Mouse (Mus musculus) neural tube, embryonic 12.5 days (tissue): ENCODE measurements at regions not wholly inside any gene's neighbourhood (a gene's known extent, or its start where the extent isn't known, plus 50 kb on each side); places are given as distances from the start of the nearest gene placed in this dataset.

Source experiments
- ATAC-seq: fragments of 200-750 bp; cut with Nextera tagmentation; 2 replicates; pipeline ENCODE4 v1.8.0; 2017; ENCODE audit warnings: low read depth, mild to moderate bottlenecking, moderate TSS enrichment, moderate library complexity; ENCODE audit not compliant: low FRiP score
- H3K27ac ChIP-seq: fragments of 300-500 bp; sonication (generic); 2 replicates; pipeline ENCODE4 v1.5.1; 2016
- H3K27me3 ChIP-seq: fragments of 300-500 bp; sonication (generic); replicated peaks from 2 replicates; pipeline ENCODE4 v1.6.1; 2016; ENCODE audit warnings: mild to moderate bottlenecking
- H3K36me3 ChIP-seq: fragments of 300-500 bp; sonication (generic); 2 replicates; pipeline ENCODE4 v1.6.1; 2016; ENCODE audit warnings: mild to moderate bottlenecking
- H3K4me1 ChIP-seq: fragments of 300-500 bp; sonication (generic); 2 replicates; pipeline ENCODE4 v1.6.1; 2016
- H3K4me2 ChIP-seq: fragments of 300-500 bp; sonication (generic); replicated peaks from 2 replicates; pipeline ENCODE4 v1.6.1; 2016; ENCODE audit warnings: mild to moderate bottlenecking
- H3K4me3 ChIP-seq: fragments of 300-500 bp; sonication (generic); 2 replicates; pipeline ENCODE4 v1.5.1; 2016
- H3K9ac ChIP-seq: fragments of 300-500 bp; sonication (generic); 2 replicates; pipeline ENCODE4 v1.6.1; 2016; ENCODE audit warnings: mild to moderate bottlenecking
- H3K9me3 ChIP-seq: fragments of 300-500 bp; sonication (generic); 2 replicates; pipeline ENCODE4 v1.6.1; 2016; ENCODE audit warnings: mild to moderate bottlenecking
- WGBS: fragments of 180-500 bp; shearing (Covaris S2); methylation state at CpG from one replicate; pipeline ENCODE4 v1.1.7; 2016; 5-methylcytosine and 5-hydroxymethylcytosine counted together

GRCm38 (mm10) chr15:6065100-6065499, 234.5 kb upstream of the Dab2 start:
- Histone ChIP-seq H3K9ac (no peak overlapping the region), H3K4me3 (no peak overlapping the region), H3K27me3 (no peaks in the 10 kb centered on the region), H3K4me1 (no peaks in the 10 kb centered on the region), H3K9me3 (no peaks in the 10 kb centered on the region), H3K36me3 (no peaks in the 10 kb centered on the region), H3K4me2 (no peak overlapping the region), H3K27ac (no peak overlapping the region)
- no peak for ATAC-seq
- WGBS: 92% methylated on average over 3 of the region's 3 CpGs

DNA sequence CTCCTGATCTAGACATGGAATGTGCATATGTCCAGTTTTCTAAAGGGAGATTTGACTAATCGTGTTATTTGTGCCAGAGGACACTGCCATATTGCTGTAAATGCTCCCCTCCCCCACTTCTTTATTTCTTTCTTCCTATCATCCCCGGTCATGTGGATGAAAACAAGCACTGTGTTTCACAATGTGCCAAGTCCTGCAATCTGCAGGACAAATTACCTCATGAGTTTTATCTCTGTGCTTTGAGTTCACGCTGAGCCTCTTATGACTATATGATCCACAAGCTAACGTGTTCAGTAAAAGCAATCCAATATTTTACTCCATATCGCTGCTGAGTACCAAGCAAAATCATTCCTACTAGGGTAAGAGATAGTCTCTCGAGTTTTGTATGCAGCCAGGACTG, 232.2 kb upstream of the Dab2 start:
- no peak overlapping the region for H3K4me2 ChIP-seq
- WGBS: 85% methylated on average over 6 of the region's 6 CpGs
- no peak overlapping the region for H3K27ac ChIP-seq
- H3K36me3 ChIP-seq: no peaks in the 10 kb centered on the region
- no peaks in the 10 kb centered on the region for H3K9me3 ChIP-seq
- no peak overlapping the region for H3K4me3 ChIP-seq
- H3K4me1 ChIP-seq: no peaks in the 10 kb centered on the region
- no peaks in the 10 kb centered on the region for H3K27me3 ChIP-seq
- H3K9ac ChIP-seq: no peak overlapping the region
- no peak for ATAC-seq

DNA sequence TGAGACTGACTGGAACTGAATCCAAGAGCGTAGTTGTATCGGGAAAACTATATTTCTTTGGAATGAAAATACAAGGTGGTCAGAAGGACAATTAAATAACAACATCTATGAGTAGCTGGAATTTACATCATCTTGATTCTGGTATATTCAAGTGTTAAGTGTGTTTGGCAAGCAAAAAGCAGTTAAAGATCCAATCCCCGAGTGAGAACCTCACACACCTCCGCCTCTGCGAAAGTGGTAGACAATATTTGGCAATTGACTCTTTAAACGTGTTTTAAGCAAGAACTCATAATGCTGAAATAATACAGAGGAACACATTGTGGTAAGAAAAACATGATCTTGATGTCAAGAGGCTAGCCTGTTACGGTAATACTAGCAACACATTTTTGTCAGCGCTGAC, 231.2 kb upstream of the Dab2 start:
- Histone ChIP-seq H3K9ac (no peak overlapping the region), H3K27ac (no peak overlapping the region), H3K27me3 (no peaks in the 10 kb centered on the region), H3K9me3 (no peaks in the 10 kb centered on the region), H3K36me3 (no peaks in the 10 kb centered on the region), H3K4me3 (no peak overlapping the region), H3K4me1 (no peaks in the 10 kb centered on the region), H3K4me2 (no peak overlapping the region)
- ATAC-seq: no peak
- 93% methylated on average over 8 of the region's 8 CpGs for WGBS

DNA sequence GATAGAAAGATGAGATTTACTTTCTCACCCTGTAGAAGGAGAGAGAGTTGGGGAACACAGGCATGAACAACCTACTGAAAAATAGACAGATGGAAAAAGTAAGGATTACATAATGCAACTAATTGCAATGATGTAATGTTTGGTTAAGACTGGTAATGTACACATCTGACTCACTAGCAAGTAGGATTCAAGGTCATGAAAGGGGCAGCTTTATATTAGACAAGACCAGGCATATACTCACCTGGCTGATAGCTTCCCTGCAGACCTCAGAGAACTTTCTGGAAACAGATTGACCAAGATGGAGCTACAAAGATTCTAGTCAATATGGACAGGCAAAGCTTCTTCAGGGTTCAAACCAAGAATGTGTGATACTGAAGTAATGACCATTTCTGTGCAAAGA, 227.7 kb upstream of the Dab2 start:
- Histone ChIP-seq H3K9ac (no peak overlapping the region), H3K36me3 (no peaks in the 10 kb centered on the region), H3K27ac (no peak overlapping the region), H3K4me2 (no peak overlapping the region), H3K27me3 (no peaks in the 10 kb centered on the region), H3K4me3 (no peak overlapping the region), H3K4me1 (no peaks in the 10 kb centered on the region), H3K9me3 (no peaks in the 10 kb centered on the region)
- no peak for ATAC-seq

DNA sequence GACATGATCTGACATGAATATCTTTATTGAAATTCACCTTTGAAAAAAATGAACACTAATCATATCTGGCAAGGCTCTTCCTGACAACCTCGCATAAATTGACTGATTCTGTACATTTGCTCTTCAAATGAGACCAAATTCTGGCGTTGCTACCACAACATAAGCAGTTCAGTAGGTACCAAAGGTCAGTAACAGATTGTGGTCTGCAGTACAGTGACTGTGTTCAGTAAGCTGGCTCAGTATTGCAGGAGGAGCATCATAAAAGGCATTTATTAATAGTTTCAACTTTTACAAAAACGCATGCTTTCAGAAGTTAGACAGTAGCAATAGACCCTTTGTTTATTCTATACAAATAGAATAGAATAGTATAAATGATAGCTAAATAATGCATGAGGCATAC, 226.7 kb upstream of the Dab2 start:
- no peak overlapping the region for H3K4me3 ChIP-seq
- ATAC-seq: no peak
- no peak overlapping the region for H3K27ac ChIP-seq
- H3K4me2 ChIP-seq: no peak overlapping the region
- H3K4me1 ChIP-seq: no peaks in the 10 kb centered on the region
- H3K9me3 ChIP-seq: no peaks in the 10 kb centered on the region
- no peaks in the 10 kb centered on the region for H3K27me3 ChIP-seq
- no peaks in the 10 kb centered on the region for H3K36me3 ChIP-seq
- no peak overlapping the region for H3K9ac ChIP-seq
- 84% methylated on average over 3 of the region's 3 CpGs for WGBS

DNA sequence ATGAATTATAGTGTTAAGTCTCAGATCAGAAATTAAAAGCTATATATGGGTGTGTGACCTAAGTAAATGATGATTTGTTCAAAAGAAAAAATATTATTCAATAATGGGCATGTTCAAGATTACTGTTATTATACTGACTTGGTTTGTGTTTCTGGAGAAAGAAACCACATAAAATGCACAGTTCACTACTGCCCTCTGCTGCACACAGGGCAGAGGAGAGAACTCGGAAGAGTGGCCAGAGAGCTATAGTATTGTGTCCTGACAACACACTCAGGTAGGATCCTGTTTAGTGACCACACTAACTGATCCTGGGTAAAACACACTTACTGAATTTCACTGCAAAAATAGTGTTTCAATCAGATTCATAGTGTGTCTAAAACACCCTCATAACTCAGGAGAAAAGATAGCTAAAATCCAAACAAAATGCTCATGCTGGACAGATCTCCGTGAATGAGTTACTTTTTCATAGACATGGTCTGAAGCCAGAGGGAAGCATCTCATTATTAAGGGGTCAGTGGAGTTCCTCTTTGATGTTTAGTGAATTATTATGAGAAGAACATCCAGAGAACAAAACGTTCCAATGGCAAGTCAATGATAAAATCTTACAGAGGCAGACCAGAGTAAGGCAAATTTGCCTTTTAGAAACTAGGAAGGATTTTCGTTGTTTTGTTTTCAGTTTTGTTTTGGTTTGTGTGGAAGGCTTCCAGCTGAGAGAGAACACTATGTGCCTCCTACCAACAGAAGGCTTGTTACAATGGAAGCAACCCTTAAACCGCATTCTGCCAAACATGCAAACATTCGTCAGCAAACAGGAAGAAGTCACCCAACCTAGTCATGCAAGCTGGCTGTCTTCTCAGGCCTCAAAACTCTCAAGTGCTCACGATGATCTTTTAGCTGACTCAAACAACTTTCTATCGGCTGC, 218.6 kb upstream of the Dab2 start:
- no peak overlapping the region for H3K9ac ChIP-seq
- no peak overlapping the region for H3K4me3 ChIP-seq
- no peaks in the 10 kb centered on the region for H3K36me3 ChIP-seq
- no peaks in the 10 kb centered on the region for H3K4me1 ChIP-seq
- no peaks in the 10 kb centered on the region for H3K9me3 ChIP-seq
- H3K27me3 ChIP-seq: no peaks in the 10 kb centered on the region
- WGBS: 50% methylated on average over 8 of the region's 8 CpGs
- H3K27ac ChIP-seq: no peak overlapping the region
- no peak overlapping the region for H3K4me2 ChIP-seq
- peak; percentile 53; the same call in 1 of the 2 replicates for ATAC-seq

GRCm38 (mm10) chr15:6087208-6087607, 212.4 kb upstream of the Dab2 start:
- Histone ChIP-seq H3K4me2 (no peak overlapping the region), H3K27ac (no peak overlapping the region), H3K36me3 (no peaks in the 10 kb centered on the region), H3K9ac (no peak overlapping the region), H3K9me3 (no peaks in the 10 kb centered on the region), H3K4me3 (no peak overlapping the region), H3K27me3 (no peaks in the 10 kb centered on the region), H3K4me1 (no peaks in the 10 kb centered on the region)
- ATAC-seq: no peak
- WGBS: 82% methylated on average over 3 of the region's 3 CpGs

- H3K4me3 ChIP-seq: no peak overlapping the region
- 88% methylated on average over 4 of the region's 4 CpGs for WGBS
- no peak for ATAC-seq
- no peaks in the 10 kb centered on the region for H3K9me3 ChIP-seq
- H3K27ac ChIP-seq: no peak overlapping the region
- no peaks in the 10 kb centered on the region for H3K27me3 ChIP-seq
- no peaks in the 10 kb centered on the region for H3K36me3 ChIP-seq
- no peak overlapping the region for H3K4me2 ChIP-seq
- H3K9ac ChIP-seq: no peak overlapping the region
- no peaks in the 10 kb centered on the region for H3K4me1 ChIP-seq
Observed at GRCm38 (mm10) chr15:6088498-6088897, 211.1 kb upstream of the Dab2 start.

DNA sequence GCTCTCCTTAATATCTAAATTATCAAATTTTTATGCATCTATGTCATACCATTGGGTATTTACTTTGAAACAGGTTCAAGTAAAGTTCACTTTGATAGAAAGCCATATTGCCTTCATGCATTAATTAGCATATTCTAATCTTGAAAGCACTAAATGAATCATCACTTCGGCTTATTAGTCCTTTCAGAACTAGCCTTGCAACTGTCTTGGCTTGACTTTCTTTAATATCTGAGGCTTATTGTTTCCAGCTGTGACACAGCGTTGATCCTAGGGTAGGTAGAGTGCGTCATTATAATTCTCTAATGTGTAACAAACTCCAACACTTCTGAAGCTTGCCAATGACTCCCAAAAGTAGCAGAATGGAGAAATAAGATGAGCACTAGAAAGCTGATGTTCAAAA, 169.9 kb upstream of the Dab2 start:
- no peaks in the 10 kb centered on the region for H3K4me1 ChIP-seq
- ATAC-seq: no peak
- no peaks in the 10 kb centered on the region for H3K27me3 ChIP-seq
- no peaks in the 10 kb centered on the region for H3K9me3 ChIP-seq
- no peak overlapping the region for H3K9ac ChIP-seq
- no peak overlapping the region for H3K4me3 ChIP-seq
- H3K4me2 ChIP-seq: no peak overlapping the region
- no peak overlapping the region for H3K27ac ChIP-seq
- no peaks in the 10 kb centered on the region for H3K36me3 ChIP-seq
- 86% methylated on average over 3 of the region's 3 CpGs for WGBS

- Histone ChIP-seq H3K36me3 (no peaks in the 10 kb centered on the region), H3K4me1 (no peaks in the 10 kb centered on the region), H3K4me3 (no peak overlapping the region), H3K9me3 (peaks cover 7% of the 10 kb centered on the region; the same call in 1 of the 2 replicates), H3K4me2 (no peak overlapping the region), H3K27ac (no peak overlapping the region), H3K27me3 (no peaks in the 10 kb centered on the region), H3K9ac (no peak overlapping the region)
- no peak for ATAC-seq
Observed at GRCm38 (mm10) chr15:6132216-6132615, 167.4 kb upstream of the Dab2 start.

DNA sequence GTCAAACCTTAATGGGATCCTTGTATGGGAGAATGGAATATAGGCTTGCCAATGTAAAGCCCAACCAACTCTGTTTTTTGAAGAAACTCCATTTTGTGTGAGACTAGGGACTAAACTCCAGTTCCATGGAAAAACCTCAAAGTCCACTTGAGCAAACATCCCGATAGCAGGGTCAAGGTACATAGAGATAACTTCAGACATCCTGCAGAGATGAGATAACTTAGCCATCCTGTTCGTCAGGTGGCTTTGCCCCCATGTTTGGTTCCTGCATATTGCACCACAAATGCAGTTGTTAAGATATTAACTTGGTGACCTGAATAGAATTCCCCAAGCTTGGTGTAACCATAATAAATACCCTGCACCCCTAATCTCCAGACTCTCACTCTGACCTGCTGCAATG, 154.5 kb upstream of the Dab2 start:
- no peak overlapping the region for H3K4me3 ChIP-seq
- no peaks in the 10 kb centered on the region for H3K27me3 ChIP-seq
- H3K9me3 ChIP-seq: no peaks in the 10 kb centered on the region
- H3K9ac ChIP-seq: no peak overlapping the region
- no peaks in the 10 kb centered on the region for H3K36me3 ChIP-seq
- H3K27ac ChIP-seq: no peak overlapping the region
- H3K4me2 ChIP-seq: no peak overlapping the region
- 89% methylated on average over 2 of the region's 2 CpGs for WGBS
- no peak for ATAC-seq
- H3K4me1 ChIP-seq: no peaks in the 10 kb centered on the region

DNA sequence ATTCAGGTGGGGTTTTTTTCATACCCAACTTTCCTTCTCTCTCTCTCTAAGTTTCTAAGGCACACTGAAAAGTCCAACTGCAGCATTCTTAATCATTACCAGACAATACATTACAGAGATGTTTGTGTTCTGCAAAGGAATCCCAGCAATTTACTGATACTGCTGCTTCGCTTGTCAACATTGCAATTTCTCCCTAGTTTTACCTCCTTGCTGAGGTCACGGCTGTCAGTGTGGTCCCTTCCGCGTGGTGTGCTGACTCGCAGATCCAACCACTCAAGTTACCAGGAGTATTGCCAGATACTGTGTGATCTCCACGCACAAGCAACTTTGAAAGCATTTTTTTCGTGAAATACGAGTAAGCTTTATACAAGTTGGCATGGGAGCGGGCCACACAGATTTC, 144.9 kb upstream of the Dab2 start:
- WGBS: 82% methylated on average over 9 of the region's 9 CpGs
- Histone ChIP-seq H3K36me3 (no peaks in the 10 kb centered on the region), H3K9me3 (no peaks in the 10 kb centered on the region)

GRCm38 (mm10) chr15:6180261-6180660, 119.3 kb upstream of the Dab2 start:
- Histone ChIP-seq H3K4me3 (no peak overlapping the region), H3K9me3 (peaks cover 10% of the 10 kb centered on the region; the same call in 1 of the 2 replicates), H3K27ac (no peak overlapping the region), H3K36me3 (no peaks in the 10 kb centered on the region), H3K4me2 (no peak overlapping the region), H3K4me1 (no peaks in the 10 kb centered on the region), H3K9ac (no peak overlapping the region), H3K27me3 (no peaks in the 10 kb centered on the region)
- ATAC-seq: no peak
- WGBS: 90% methylated on average over 1 of the region's 1 CpGs

More for the DNA sequence above, 144.9 kb upstream of the Dab2 start:
- no peak overlapping the region for H3K4me2 ChIP-seq
- H3K9ac ChIP-seq: no peak overlapping the region
- no peak overlapping the region for H3K27ac ChIP-seq
- no peak for ATAC-seq
- no peak overlapping the region for H3K4me3 ChIP-seq
- H3K4me1 ChIP-seq: no peaks in the 10 kb centered on the region
- H3K27me3 ChIP-seq: no peaks in the 10 kb centered on the region
